Mouse (Mus musculus): ENCODE data around the gene Gm17349.

- TF ChIP-seq CTCF (IDR thresholded peaks at IDR 0.05; ENCODE audit: borderline replicate concordance, control insufficient read depth, extremely low read depth, insufficient read depth, low read length, poor library complexity) (no peak), POLR2A (IDR thresholded peaks at IDR 0.05; ENCODE audit: control insufficient read depth, extremely low read depth, insufficient read depth, low read length, poor library complexity) (no peak)
Observed at GRCm38 (mm10) chr15:99698533-99699085, 6.7 kb downstream of the Gm17349 start.
